Mouse (Mus musculus): ENCODE measurements at regions not wholly inside any gene's neighbourhood (a gene's known extent, or its start where the extent isn't known, plus 50 kb on each side); places are given as distances from the start of the nearest gene placed in this dataset.

GRCm38 (mm10) chr1:158040334-158040733 lies 315.8 kb downstream of the Brinp2 start:
- Histone ChIP-seq H3K27ac (ENCODE audit: low read length) (no peak overlapping the region), H3K4me2 (replicated peaks; ENCODE audit: low read depth, low read length) (no peak overlapping the region), H3K4me1 (ENCODE audit: insufficient read depth, low read depth, low read length) (no peaks in the 10 kb centered on the region), H3K27me3 (replicated peaks; ENCODE audit: insufficient read depth, low read length) (no peaks in the 10 kb centered on the region), H3K4me3 (ENCODE audit: low read depth, low read length) (no peak overlapping the region), H3K9me3 (ENCODE audit: low read length) (no peaks in the 10 kb centered on the region), H3K9ac (replicated peaks; ENCODE audit: low read depth) (no peak overlapping the region), H3K36me3 (ENCODE audit: insufficient read depth, low read length) (no peaks in the 10 kb centered on the region)
- DNase-seq (ENCODE audit: low spot score) (no peak), ATAC-seq (no peak)
- 54% methylated on average over 4 of the region's 4 CpGs for WGBS
- TF ChIP-seq CTCF (IDR thresholded peaks at IDR 0.05) (no peak), EP300 (IDR thresholded peaks at IDR 0.05) (no peak)

- no peaks in the 10 kb centered on the region for H3K27me3 ChIP-seq (replicated peaks; ENCODE audit: insufficient read depth, low read length)
- no peak for DNase-seq (ENCODE audit: low spot score)
- no peaks in the 10 kb centered on the region for H3K9me3 ChIP-seq (ENCODE audit: low read length)
- H3K9ac ChIP-seq (replicated peaks; ENCODE audit: low read depth) = no peak overlapping the region
- 78% methylated on average over 4 of the region's 4 CpGs for WGBS
- H3K36me3 ChIP-seq (ENCODE audit: insufficient read depth, low read length) = no peaks in the 10 kb centered on the region
- H3K4me1 ChIP-seq (ENCODE audit: insufficient read depth, low read depth, low read length) = no peaks in the 10 kb centered on the region
- ATAC-seq = no peak
- no peak overlapping the region for H3K4me3 ChIP-seq (ENCODE audit: low read depth, low read length)
- no peak overlapping the region for H3K4me2 ChIP-seq (replicated peaks; ENCODE audit: low read depth, low read length)
- TF ChIP-seq EP300 (IDR thresholded peaks at IDR 0.05) = no peak
- no peak for TF ChIP-seq CTCF (IDR thresholded peaks at IDR 0.05)
- no peak overlapping the region for H3K27ac ChIP-seq (ENCODE audit: low read length)
Observed at GRCm38 (mm10) chr1:158052644-158053043, 303.5 kb downstream of the Brinp2 start.

GRCm38 (mm10) chr1:158054961-158055360 lies 301.2 kb downstream of the Brinp2 start:
- Histone ChIP-seq H3K4me2 (replicated peaks; ENCODE audit: low read depth, low read length) (no peak overlapping the region), H3K4me3 (ENCODE audit: low read depth, low read length) (no peak overlapping the region), H3K4me1 (ENCODE audit: insufficient read depth, low read depth, low read length) (no peaks in the 10 kb centered on the region), H3K27ac (ENCODE audit: low read length) (no peak overlapping the region), H3K36me3 (ENCODE audit: insufficient read depth, low read length) (no peaks in the 10 kb centered on the region), H3K27me3 (replicated peaks; ENCODE audit: insufficient read depth, low read length) (no peaks in the 10 kb centered on the region), H3K9ac (replicated peaks; ENCODE audit: low read depth) (no peak overlapping the region), H3K9me3 (ENCODE audit: low read length) (no peaks in the 10 kb centered on the region)
- ATAC-seq (no peak), DNase-seq (ENCODE audit: low spot score) (no peak)
- TF ChIP-seq EP300 (IDR thresholded peaks at IDR 0.05) = no peak
- 80% methylated on average over 11 of the region's 11 CpGs for WGBS

GRCm38 (mm10) chr1:158056994-158057630 lies 299.0 kb downstream of the Brinp2 start:
- no peaks in the 10 kb centered on the region for H3K27me3 ChIP-seq (replicated peaks; ENCODE audit: insufficient read depth, low read length)
- DNase-seq (ENCODE audit: low spot score) (no peak), ATAC-seq (no peak)
- no peak overlapping the region for H3K9ac ChIP-seq (replicated peaks; ENCODE audit: low read depth)
- 61% methylated on average over 3 of the region's 3 CpGs for WGBS
- H3K4me2 ChIP-seq (replicated peaks; ENCODE audit: low read depth, low read length) = no peak overlapping the region
- no peaks in the 10 kb centered on the region for H3K36me3 ChIP-seq (ENCODE audit: insufficient read depth, low read length)
- no peaks in the 10 kb centered on the region for H3K4me1 ChIP-seq (ENCODE audit: insufficient read depth, low read depth, low read length)
- no peak overlapping the region for H3K27ac ChIP-seq (ENCODE audit: low read length)
- TF ChIP-seq CTCF (IDR thresholded peaks at IDR 0.05) (no peak), EP300 (IDR thresholded peaks at IDR 0.05) (no peak)
- H3K4me3 ChIP-seq (ENCODE audit: low read depth, low read length) = no peak overlapping the region
- H3K9me3 ChIP-seq (ENCODE audit: low read length) = no peaks in the 10 kb centered on the region

- Histone ChIP-seq H3K27ac (ENCODE audit: low read length) (no peak overlapping the region), H3K36me3 (ENCODE audit: insufficient read depth, low read length) (no peaks in the 10 kb centered on the region), H3K27me3 (replicated peaks; ENCODE audit: insufficient read depth, low read length) (no peaks in the 10 kb centered on the region), H3K4me2 (replicated peaks; ENCODE audit: low read depth, low read length) (no peak overlapping the region), H3K4me1 (ENCODE audit: insufficient read depth, low read depth, low read length) (no peaks in the 10 kb centered on the region), H3K4me3 (ENCODE audit: low read depth, low read length) (no peak overlapping the region), H3K9ac (replicated peaks; ENCODE audit: low read depth) (no peak overlapping the region), H3K9me3 (ENCODE audit: low read length) (no peaks in the 10 kb centered on the region)
- DNase-seq (ENCODE audit: low spot score) = no peak
- no peak for TF ChIP-seq EP300 (IDR thresholded peaks at IDR 0.05)
- TF ChIP-seq CTCF (IDR thresholded peaks at IDR 0.05) = no peak
- ATAC-seq = no peak
Observed at GRCm38 (mm10) chr1:158057789-158058188, 298.3 kb downstream of the Brinp2 start.

- Histone ChIP-seq H3K4me1 (ENCODE audit: insufficient read depth, low read depth, low read length) (no peaks in the 10 kb centered on the region), H3K9me3 (ENCODE audit: low read length) (no peaks in the 10 kb centered on the region), H3K4me3 (ENCODE audit: low read depth, low read length) (no peak overlapping the region), H3K4me2 (replicated peaks; ENCODE audit: low read depth, low read length) (no peak overlapping the region), H3K27ac (ENCODE audit: low read length) (no peak overlapping the region), H3K36me3 (ENCODE audit: insufficient read depth, low read length) (no peaks in the 10 kb centered on the region), H3K27me3 (replicated peaks; ENCODE audit: insufficient read depth, low read length) (no peaks in the 10 kb centered on the region), H3K9ac (replicated peaks; ENCODE audit: low read depth) (no peak overlapping the region)
- WGBS = 62% methylated on average over 6 of the region's 6 CpGs
- DNase-seq (ENCODE audit: low spot score) (no peak), ATAC-seq (no peak)
- no peak for TF ChIP-seq CTCF (IDR thresholded peaks at IDR 0.05)
- TF ChIP-seq EP300 (IDR thresholded peaks at IDR 0.05) = no peak
Observed at GRCm38 (mm10) chr1:158061995-158062394, 294.1 kb downstream of the Brinp2 start.

GRCm38 (mm10) chr1:158082181-158082580 lies 273.9 kb downstream of the Brinp2 start:
- H3K36me3 ChIP-seq (ENCODE audit: insufficient read depth, low read length) = no peaks in the 10 kb centered on the region
- no peaks in the 10 kb centered on the region for H3K27me3 ChIP-seq (replicated peaks; ENCODE audit: insufficient read depth, low read length)
- TF ChIP-seq CTCF (IDR thresholded peaks at IDR 0.05) = no peak
- TF ChIP-seq EP300 (IDR thresholded peaks at IDR 0.05) = no peak
- no peaks in the 10 kb centered on the region for H3K9me3 ChIP-seq (ENCODE audit: low read length)
- no peak overlapping the region for H3K27ac ChIP-seq (ENCODE audit: low read length)
- H3K4me1 ChIP-seq (ENCODE audit: insufficient read depth, low read depth, low read length) = no peaks in the 10 kb centered on the region
- DNase-seq (ENCODE audit: low spot score) (no peak), ATAC-seq (no peak)
- no peak overlapping the region for H3K4me3 ChIP-seq (ENCODE audit: low read depth, low read length)
- WGBS = 75% methylated on average over 1 of the region's 1 CpGs
- no peak overlapping the region for H3K4me2 ChIP-seq (replicated peaks; ENCODE audit: low read depth, low read length)
- no peak overlapping the region for H3K9ac ChIP-seq (replicated peaks; ENCODE audit: low read depth)
